Mouse (Mus musculus) activated CD4-positive, CD25-positive, alpha-beta regulatory T cell, adult 4 months (primary cell): Measurements from ENCODE around the gene 4930404N11Rik. TPM values are rescaled to one million over a fixed set of nuclear protein-coding genes. Genes with fewer than 3 reads are reported as not detected.
A peak's percentile ranks its signal among the peaks of the same experiment; 100 is the strongest.

Experiments used
- ATAC-seq: one replicate; pipeline ENCODE4 v1.8.0; 2017
- polyA plus RNA-seq, 2 experiments: library from polyadenylated mRNA; unstranded; fragments of 100-300 nt; shearing (Covaris generic); gene quantifications; one replicate each; pipeline ENCODE4 v1.2.1; 2017

4930404N11Rik gene
- polyA plus RNA-seq: 1 to 10 TPM in 1 of 2 experiments, not detected in 1; 2.1 TPM

DNA sequence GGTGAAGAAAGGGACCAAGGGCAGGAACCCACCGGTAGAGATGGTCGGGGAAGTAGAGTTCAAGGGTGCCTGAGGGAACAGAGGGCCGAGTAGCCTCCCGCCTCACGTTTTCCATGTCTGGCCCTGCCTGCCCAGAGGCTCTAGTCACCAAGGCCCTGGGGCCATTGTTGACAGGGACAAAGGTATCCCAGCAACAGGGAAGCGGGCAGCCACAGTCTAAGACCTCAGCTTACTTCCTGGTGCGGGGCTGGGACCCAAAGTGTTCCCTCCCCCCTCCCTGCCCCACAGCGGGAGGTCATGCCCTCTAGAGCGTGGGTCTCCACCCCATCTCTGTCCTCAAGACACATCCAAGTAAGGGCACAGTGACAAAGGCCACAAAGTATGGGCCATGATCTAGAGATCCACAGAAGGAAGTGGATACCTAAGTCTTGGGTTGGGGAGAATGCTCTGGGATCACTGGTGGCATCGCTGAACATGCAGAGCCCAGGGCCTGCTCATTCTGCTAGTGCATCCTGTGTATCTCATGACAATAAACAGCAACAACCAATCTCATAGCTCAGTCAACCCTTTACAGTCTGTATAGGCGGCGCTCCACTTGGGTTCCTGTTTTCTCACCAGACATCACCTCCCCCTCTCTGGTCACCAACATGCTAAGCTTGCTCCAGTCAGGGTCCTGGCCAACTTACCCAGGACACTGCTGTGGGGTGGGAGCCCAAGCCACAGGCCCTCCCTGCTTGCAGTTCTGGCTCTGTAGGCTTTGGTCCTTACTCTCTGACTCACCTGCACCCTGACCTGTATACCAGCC lies at the start of gene 4930404N11Rik:
TSS of gene 4930404N11Rik (minus strand) at position 145 of the 805 bp plus-strand sequence.
- ATAC-seq: no peak

DNA sequence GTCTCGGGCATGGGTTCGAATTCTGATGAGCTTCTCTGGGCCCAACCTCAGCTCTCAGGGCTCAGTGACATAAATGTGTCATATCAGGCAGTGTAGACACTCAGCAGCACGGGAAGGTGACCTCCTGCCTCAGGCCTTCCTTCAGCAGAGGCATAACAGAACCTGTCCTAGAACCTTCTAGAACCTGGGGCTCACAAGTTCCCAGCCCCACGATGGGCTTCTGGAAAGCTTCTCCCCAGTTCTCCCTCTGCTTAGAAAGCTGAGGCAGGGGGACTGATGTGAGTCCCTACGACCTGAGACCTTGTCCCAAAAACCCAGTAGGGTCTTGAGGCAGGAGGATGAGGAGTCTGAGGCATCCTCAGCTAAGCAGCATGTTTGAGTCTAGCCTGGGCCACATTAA lies 49.5 kb upstream of the 4930404N11Rik start:
- no peak for ATAC-seq

DNA sequence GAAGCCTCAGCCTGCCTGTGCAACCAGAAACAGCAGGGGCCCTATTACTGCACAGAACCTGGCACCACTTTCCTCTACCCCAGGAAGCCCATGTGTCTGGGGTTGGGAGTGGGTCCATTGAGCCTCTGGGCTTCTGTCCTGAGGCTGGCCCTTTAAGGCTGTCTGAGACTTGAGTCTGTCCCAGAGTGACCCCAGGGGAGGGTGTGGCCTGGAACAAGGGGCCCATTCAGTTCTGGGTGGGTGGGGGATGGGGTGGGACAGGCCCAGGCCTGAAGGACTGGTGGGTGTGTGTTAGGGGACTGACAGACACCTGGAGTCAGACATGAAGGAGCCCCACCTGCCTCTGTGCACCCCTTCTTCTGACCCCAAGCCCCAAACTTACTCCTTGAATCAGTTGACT lies 49.1 kb upstream of the 4930404N11Rik start:
- ATAC-seq: no peak

DNA sequence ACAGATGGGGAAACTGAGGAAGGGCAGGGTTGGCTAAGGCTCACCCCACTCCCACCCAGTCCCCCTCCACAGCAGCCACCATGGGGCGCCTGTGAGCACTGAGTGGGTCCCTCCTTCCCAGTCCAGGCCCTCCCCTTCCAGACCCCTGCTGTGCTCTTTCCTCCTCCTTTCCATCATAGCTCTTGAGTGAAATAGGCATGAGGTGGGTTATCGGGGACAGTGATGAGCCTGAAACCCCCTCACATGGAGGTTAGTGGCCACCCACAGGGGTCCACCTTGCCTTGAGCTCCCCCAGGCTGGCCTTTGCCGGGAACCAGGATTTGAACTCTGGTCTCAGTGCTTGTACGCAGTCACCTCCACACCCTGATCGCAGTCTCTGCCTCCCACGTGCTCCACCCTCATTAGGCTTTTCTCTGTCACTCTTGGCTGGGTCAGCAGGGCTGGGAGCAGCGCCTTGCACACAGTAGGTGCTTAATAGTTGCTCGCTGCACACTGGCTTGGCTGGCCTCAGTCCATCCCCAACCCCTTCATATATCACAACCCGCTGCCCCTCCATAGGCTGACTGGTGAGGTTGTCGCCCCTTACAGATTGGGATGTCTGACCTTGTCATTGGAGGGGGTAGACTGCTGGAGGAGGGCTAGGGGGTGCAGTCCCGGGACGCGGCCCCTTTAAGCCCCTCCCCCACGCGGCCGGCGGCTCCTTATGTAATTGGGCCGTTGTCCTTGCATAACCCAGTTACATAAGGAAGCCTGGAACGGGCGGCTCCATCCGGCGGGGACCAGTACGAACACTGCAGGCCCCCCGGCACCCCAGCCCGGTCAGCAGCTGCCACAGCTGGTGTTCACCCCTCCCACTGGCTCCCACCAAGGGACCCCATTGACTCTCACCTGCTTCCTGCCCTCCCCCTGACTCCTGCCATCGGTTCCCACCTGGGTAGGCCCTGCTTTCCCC lies 48.0 kb upstream of the 4930404N11Rik start:
- ATAC-seq: no peak

DNA sequence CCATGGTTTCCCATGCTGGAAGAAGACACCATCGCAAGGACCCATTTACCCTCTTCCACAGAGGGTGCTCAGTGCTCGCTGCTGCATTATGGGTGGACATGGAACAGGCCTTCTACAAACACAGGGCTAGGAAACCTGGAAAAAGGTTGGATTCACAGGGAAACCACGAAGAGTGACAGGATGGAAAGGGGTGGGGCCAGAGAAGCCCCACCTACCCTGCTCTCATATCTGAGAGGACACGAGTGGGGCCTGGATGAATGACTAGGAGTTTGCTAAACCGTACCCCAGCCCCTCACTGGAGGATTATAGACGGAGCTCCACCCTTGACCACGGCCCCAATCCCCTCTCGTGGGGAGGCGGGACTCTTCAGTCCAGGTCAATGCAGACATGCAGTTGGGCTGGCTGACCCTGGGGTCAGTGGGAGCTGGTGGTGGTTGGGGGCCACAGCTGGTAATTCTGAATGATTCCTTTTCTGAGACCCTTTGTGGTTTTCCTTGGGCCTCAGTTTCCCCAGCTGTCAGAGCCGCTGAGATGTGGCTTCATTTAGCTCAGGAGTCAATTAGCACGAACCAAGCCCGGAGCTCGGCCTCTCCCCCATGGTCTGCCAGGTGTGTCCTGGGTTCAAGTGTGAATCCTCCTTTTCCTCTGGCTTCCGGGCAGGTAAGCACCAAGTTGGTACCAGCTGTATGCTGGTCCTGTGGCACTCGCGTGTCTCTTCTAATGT lies 47.1 kb upstream of the 4930404N11Rik start:
- ATAC-seq: no peak

DNA sequence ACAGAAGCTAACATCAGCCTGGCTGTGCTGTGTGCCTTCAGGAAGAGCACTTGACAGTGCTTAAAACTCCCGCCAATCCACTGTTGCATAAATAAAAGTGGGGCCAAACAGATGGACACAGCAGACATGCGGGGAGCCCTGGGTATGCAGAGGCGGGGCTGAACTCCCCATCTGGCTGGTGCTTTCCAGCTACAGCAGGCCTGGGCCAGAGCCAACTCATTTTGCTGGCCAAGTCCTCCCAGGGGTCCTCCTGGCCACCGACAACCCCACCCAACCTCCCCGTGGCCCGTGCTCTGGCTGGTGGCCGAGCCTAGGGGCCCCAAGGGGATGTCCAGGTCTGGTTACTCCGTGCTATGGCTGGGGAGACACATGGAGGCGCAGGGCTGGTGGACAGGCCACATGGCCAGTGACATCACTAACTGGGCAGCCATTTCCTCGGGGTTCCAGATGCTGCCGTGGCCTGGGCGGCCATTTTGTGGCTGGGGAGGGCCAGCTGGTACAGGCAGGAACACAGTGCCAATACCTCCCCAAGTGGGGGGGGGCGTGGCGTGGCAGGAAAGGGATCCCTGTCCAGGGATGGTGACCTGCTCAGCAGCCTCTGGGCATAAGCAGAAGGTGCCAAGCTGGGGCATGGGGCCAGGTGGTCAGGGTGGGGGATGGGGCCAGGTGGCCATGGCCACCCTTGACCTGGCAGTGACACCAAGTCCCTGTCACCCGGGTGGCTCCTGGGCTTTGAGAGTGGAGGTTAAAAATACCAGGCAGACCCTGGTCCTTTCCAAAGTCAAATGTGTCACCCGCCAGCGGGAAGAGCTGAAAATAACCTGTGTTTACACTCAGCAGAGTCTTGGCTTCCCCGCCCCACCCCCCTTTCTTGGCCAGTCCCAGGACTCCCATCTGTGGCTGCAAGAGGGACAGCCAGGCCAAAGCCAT lies 46.1 kb upstream of the 4930404N11Rik start:
- ATAC-seq: no peak

DNA sequence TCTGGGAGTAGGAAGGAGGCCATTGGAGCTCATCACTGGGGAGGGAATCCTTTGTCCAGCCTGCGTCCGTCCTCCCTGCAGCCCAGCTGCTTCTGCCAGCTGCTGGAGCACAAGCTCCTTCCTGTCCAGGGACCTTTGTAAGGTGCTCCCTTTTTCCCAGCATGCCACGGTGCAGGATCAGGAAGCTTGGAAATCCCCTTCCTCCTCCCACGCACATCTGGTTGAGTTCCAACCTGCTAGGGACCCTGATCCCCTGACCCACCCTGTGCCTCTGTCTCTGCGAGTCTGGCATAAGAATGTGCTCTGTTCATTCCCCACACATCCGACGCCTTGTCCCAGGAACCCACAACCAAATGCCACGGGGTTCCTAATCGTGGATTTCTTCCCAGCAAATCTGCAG lies 45.4 kb upstream of the 4930404N11Rik start:
- ATAC-seq: no peak

DNA sequence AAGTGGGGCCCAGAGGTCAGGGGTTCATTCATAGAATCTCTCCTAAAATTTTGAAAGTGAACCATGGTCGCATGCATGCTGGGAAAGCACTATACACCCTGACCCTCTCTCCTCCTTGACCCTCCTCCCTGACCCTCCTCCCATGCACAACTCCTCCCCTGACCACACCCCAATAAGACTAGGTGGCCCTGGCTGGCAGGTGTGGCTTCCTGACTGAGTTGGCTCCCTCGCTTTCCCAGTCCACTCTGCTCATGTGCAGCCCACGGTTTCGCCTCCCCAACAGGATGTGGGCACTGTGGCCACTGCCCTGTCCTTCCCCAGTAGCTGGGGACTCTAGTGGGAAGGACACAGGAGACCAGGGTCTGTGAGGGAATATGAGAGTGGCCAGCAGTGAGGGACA lies 44.7 kb upstream of the 4930404N11Rik start:
- ATAC-seq: no peak

DNA sequence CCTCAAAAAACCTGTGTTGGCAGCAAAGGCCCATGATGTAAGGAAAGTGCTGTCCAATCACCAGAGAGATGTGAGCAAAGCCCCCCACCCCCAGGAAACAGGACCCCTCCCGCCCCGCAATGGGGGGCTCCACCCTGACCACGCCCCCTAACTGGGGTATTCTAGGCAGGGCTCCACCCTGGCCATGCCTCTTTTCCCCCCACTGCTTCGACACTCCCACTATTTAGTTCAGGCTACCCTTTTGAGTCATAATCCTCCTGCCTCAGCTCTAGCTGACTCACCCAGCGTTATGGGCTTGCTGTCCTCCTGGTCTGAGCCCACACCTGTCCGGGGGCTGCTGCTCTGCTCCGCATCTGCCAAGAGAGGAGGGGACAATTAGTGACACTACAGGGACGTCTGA lies 43.7 kb upstream of the 4930404N11Rik start:
- no peak for ATAC-seq

DNA sequence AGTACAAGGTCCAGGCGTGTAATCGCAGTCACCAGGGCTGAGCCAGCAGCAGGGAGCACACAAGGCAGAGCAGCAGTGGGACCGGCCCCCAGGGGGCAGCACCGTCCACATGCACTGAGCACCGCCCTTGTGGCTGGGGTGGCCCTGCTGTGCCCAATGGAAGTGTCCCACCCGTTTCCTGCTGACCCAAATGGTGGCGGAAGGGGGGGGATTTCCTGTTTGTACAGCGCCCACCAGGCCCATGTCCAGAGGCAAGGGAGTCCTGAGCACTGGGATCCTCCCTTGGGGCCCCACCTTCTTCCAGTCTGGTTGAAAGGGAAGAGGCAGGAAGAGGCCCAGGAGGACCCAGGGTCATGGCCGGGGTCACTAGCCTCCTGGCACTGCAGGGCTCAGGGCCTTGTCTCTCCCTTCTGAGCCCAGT lies 43.3 kb upstream of the 4930404N11Rik start:
- no peak for ATAC-seq

DNA sequence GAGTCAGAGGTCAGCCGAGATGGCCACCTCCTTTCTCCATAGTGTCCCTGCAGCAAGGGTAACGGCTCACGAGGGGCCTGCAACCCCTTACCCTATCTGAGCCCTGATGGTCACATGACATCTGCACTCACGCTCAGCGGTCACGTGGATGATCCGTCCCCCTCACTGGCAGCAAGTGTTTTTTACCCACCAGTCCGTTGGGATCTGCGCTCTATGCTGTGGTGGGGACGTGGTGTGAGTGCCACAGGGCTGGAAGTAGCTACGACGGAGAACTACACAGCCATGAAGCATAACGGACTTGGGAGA lies 42.8 kb upstream of the 4930404N11Rik start:
- ATAC-seq: no peak

DNA sequence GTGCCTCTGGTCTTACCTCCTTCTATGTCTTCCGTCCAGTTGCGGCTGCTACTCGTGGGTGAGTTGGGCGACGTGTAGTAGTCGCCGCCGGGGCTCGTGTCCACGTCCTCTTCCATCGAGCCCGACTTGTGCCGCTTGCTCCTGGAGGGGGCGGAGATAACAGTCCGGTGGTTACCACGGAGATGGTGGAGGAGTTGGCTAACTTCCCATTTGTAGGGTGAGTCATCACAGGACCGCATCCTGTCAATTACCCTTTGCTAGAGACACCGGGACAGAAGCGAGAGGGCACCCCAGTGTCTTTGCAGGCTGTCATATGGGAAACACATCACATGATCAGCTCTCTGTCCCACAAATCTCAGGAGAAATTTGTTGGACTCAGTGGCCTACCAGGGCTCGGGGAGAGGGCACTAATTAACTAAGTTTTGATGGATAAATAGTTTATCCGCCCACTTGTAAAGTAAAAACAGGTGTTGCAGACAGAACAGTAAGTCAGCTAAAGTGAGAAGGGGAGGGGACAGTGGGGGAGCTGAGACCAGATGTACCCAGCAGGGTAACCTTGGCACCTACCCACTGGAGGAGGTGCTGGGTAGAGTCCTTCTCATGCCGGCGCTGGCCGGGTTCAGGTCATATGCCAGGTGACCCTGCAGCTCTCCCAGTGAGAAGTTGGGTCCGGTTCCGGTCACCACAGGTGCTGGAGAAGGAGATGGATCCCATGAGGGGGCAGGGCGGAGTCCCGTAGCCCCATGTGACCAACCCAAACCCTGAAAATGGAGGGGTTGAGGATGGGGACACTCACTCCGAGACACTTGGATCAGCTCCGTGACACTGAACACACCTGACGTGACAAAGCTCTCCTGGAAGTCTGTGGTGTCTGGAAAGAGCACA lies 42.2 kb upstream of the 4930404N11Rik start:
- peak; percentile 82 for ATAC-seq

DNA sequence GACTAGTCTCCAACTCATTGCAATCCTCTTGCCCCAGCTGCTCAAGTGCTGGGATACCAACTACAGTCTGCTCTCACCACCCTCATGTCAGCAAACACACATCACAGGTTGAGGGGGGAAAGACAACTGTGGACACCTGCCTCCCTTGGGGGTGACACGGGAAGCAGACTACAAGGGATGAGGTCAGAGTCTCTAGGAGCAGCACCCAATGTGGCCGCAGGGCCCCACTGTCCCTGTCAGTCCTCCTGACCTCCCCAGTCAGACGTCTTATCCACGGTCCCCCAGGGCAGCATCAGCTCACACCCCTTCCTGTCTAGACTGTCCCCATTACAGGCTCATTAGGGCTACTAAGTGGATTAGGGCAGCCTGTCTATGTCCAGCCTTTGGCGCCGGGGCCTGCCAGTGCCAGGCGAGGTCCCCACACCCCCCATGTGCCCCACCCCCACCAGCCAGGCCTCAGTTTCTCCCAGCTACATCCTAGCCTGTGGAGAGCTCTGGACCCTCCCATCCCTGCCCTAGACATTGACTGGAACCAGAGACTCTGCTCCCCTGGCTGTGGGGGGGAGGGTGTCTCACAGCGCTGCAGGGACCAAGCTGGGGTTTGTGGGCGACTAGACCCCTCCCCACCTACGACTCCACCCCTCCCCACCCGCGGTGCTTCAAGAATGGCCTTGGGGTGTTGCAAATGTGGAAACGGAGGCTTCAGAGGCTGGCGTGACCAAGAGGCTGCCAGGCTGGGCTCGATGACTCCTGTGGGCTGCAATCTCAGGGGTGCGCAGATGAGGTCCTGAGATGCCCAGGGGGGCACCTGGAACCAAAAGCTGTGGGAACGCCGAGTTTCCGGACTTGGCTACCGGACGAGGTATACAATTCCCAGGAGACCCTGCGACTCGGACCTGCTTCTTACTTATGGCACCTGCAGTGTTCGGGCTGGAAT lies 41.2 kb upstream of the 4930404N11Rik start:
- no peak for ATAC-seq

DNA sequence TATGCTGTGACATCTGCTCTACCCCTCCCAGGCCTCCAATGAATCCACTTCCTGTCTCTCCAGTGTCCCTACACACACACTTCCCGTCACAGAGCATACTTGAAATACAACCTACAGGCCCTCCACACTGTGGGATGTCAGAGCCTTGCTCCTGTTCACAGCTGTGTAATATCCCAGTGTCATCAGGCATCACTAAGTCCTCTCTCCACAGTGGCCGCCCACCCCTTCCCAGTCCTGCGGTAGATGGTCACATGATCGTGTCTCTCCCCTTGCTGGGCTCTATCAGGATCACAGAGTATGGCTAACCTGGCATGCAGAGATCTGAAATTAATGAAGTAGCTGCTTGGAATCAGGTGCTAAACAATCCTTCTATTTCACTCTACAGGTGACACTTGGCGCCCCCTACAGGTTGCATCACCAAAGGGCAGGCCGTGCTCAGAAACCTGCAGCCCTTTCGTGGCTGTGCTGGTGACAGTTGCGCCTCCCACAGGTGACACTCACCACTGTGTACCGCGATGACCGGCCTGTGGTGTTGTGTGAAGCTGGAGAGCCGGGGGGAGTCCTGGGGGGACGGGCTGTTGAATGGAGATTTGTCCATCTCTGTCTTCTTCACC lies 40.1 kb upstream of the 4930404N11Rik start:
- peak; percentile 13 for ATAC-seq

DNA sequence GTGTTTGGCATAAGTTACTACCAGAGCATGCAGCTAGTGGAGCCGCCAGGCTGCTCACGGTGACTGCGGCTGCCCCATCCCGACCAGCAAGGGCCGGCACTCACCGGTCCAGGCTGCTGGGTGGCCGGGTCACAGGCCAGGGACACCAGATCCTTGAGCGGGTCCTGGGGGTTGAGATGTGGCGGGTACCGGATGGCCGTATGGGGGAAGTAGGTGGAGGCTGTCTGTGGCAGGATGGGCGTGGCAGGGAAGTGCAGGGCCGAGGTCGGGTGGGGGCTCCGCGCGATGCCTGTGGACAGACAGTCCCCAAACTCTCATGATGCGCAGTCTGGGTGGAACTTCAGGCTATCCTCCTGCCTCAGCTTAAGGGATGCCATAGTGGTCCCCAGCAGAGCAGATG lies 39.1 kb upstream of the 4930404N11Rik start:
- ATAC-seq: peak; percentile 25

DNA sequence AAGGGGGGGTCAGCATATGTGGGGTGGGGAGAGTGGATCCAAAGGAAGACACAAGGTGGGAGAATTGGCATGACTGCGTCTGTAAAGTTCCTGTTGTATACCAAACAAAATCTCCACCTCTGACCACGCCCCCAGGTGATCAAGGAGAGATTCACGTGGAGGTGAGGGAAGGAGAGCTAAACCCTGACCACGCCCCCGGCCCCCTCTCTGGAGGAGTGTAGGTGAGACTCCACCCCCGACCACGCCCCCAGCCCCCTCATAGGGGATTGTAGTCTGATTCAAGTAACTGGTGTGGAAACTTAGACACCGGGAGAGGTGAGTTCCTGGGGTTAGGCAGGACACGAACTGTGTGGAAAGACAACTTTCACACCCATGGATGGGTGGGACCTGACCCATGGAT lies 38.5 kb upstream of the 4930404N11Rik start:
- ATAC-seq: no peak

DNA sequence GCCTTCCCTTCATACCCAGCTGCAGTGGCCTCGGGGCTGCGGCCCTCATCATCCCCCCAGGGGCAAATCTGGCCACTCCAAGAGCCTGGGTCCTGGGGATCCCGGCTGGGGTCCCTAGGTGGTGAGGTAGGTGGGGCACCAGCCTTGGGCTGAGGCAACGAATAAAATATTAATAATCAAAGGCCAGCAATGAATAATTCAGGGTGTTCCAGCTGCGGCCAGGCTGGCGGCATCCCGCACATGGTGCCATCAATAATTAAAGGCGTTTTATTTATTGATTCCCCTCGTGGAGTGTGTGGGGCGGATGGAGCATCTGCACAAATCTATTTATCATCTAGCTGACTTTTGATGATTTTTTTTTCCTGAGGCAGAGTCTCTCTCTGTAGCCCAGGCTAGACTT lies 37.9 kb upstream of the 4930404N11Rik start:
- ATAC-seq: no peak

DNA sequence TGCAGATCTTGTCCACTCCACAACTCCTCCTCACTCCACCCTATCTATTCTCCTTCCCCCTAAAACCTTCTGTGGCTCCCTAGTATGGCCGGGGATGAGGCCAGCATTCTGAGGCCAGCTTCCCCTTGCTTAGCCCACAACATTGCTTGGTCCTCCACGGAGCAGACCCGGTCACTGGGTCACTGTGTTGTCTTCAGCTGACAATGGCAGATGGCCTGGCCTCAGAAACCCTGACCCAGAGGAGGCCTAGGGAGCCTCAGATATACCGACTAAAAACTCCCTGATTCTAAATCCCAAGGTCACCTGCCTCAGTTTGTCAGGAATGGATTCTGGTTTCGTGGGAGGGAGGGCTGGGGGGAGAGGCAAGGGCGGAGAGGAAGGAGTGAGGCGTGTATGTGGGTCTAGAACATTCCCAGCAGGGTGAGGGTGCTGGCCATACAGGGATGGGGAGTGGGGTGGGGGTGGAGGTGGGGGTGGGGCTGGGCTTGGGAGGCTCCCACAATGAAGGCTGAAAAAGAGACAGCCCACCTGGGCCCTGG lies 36.7 kb upstream of the 4930404N11Rik start:
- ATAC-seq: no peak
